Mouse (Mus musculus): Measurements from ENCODE around the gene Nup188.

Nup188 gene

DNA sequence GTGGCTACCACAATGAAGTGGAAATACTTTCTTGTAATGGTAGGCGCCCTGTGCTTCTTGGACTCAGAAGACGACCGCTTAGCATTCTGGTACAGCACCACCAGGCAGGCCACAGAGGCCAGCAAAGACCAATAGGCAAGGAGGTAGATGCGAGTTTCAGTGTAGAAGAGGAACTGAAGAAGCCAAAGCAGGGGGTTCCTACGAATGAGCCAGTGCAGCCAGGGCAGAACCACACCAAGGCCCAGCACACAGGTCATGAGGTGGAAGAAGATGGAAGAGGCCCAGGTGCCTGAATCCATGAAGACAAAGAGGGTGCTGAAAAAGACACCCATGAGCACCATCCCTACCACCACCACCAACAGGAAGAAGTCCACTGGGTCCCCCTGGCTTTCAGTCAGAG, 1.2 kb upstream of the Nup188 start:
- DNase-seq (ENCODE audit: low read depth, low spot score): no peak

DNA sequence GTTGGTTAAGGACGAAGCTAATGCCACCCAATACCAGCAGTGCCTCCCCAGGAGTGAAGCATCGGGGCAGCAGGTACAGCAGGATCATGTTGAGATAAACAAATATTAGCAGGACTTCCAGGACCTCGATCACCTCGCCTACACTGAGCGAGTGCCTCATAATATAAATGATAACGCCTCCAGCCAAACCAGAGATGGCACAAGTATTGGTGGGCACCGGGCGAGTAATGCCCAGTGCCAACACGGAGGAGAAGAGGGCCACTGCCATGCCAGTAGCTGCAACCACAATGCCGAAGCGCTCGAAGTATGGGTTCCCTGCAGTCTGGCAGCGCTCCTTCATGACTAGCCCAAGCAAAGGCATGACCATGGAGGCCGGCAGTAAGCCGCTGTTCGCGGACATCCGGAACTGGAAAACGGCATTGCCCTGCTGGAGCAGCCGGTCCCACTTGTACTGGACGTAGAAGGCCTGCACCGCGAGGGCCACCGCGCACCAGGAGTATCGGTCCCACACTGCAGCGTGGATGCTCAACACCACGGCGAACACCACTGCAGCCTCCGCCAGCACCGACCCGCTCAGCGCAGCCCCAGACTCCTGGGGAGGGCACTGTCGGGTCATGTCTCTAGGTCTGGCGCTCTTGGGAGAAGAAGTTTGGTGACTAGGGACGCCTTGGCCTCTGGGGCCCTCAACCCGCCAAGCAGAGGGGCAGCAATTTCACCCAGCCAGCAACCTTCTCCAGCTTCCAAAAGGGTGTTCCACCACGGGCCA, 598 bp upstream of the Nup188 start:
- no peak for DNase-seq (ENCODE audit: low read depth, low spot score)

DNA sequence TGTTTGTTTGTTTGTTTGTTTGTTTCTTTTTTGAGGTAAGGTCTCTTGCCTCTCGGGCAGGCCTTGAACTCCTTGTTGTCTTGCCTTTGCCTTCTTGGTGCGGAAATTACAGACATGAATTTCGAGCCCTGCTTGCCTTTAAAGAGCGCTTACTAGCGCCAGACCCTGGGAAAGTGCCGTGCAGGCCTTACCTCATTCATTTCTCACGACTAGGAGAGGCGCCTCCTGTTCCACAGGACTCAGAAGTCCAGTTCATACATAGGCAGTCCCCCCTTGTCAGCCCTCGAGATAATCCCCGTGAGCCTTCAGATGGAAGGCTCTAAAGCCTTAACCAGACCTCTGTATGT, 803 bp downstream of the Nup188 start:
- DNase-seq (ENCODE audit: low read depth, low spot score): peak; percentile 68

DNA sequence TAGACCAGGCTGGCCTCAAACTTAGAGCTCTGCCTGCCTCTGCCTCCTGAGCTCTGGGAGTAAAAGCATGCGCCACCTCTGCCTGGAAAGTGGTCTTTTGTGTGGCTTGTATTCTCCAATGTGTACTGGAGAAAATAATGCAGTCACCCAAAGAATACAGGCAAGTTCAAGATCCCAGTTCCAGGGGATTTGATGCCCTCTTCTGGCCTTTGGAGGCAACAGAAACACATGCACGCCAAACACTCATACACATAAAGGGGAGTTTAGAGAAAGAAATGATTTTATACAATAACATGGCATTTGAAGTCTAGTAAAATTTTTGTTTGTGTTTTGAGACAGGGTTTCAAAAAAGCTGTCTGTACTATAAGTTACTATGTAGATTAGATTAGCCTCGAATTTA, 13.3 kb downstream of the Nup188 start:
- DNase-seq (ENCODE audit: low read depth, low spot score): peak; percentile 40

DNA sequence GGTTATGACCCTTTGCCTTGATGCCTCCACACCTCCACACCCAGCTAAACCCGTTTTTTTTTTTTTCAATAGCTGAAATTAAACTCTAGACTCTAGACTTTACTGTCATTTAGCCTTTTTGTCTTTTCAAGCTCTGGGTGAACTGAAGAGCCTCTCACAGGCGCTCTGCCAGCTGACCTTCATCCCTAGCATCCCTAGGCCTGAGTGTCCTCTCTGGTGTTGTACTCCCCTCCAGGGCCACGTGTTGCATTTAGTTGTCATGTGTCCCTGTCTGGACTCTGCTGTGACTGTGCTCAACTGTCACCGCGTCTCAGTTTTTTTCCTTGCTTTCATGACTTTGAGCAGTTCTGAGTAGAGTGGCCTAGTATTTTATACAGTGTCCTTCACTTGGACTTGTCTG, 13.8 kb downstream of the Nup188 start:
- DNase-seq (ENCODE audit: low read depth, low spot score): no peak

DNA sequence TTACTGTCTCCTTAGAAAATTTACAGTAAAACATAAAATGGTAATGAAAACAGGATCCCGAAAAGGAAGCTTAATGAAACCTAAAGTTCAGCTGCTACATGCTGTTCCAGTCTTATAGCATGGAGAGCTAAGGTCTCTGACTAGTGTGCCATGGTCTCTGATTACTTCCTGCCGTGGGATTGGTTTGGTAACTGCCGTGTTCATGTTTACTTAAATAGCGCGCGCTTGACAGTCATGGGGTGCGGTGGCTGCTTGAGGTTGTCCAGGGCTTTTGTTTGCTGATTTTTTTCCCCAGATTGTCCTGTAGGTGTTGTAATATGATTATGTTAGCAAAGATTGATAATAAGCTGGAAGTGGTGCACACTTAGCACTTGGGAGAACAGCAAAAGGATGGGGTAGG, 19.9 kb downstream of the Nup188 start:
- DNase-seq (ENCODE audit: low read depth, low spot score): no peak

DNA sequence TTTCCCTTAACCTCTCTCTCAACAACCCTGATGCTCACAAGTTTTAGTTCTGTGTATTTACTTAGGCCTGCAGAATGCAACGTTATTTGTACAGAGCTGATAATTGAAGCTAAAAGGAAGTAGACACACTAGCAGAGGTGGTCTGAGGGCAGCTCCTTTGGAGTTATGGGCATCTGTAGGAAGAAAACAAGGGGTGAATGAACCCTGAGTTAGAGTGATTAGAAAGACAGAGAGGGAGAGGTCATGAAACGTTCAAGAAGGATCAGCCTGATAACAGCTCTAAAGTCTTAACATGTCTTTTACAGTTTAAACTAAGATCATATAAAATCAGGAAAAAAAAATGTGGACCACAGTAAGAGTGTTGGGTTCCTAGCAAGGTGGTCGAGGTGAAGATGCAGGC, 23.2 kb downstream of the Nup188 start:
- DNase-seq (ENCODE audit: low read depth, low spot score): no peak

DNA sequence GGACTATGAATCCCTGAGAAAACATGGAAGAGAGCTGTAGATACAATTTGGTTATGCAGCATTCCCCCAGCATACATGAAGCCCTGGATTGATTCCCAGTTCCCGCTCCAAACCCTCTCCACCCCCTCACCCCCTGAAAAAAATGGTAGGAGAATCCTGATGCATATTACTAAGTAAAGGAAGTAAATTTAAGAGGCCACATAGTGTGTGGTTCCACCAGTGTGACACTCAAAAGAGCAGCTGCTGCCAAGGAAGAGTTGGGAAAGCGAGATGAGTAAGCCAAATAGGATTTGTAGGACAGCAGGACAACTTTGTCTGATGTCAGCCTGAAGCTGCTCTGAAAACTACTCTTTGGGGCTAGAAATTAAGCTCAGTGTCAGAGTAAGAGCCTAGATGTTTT, 25.3 kb downstream of the Nup188 start:
- peak; percentile 54 for DNase-seq (ENCODE audit: low read depth, low spot score)

DNA sequence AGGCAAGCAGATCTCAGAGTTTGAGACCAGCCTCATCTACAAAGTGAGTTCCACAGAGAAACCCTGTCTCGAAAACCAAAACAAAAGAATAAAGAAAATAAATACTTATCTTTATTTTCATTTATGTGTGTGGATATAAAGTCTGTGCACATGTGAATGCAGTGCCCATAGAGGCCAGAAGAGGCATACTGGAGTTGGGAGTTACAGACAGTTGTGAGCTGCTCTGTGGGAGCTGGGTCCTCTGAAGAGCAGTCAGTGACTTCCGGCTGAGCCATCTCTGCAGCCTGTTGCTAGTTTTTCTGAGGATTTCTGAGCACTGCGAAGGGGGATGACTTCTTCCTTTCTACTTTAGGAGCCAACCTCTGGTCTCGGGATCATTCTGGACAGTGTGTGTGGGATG, 29.9 kb downstream of the Nup188 start:
- DNase-seq (ENCODE audit: low read depth, low spot score): peak; percentile 45

DNA sequence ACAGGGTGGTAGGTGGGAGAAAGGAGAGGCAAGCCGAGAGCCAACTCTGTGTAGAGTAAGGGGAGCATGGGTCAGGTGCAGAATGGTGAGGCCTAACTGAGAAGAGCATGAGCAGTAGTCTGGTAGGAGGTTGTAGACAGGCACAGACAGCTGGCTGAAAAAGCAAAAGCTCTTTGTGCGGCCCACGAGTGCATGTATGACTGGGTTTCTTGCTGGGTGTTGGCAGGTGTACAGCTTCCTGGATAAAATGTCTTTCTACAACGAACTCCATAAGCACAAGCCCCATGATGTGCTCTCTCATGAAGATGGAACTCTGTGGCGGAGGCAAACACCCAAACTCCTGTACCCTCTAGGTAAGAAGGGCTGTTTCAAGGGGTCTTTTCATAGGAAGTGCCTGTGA, 30.8 kb downstream of the Nup188 start:
- DNase-seq (ENCODE audit: low read depth, low spot score): no peak

DNA sequence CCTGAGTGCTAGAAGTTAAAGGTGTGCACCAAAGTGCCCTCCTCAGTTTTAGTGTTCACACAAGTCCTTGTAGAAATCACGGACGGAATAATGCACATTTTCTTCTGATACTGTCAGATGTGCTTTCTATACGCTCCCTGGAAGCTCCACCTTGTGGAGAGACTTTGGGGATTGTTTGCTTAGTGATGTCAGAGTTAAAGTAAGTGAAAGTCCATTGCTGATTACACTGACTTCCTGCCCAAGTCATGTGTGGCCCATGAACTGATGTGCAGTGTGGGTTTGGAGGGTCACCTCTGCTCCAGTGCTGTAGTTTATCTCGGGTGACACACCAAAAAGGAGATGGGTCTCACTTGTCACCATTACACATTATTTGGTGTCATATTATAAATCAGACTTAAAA, 33.1 kb downstream of the Nup188 start:
- DNase-seq (ENCODE audit: low read depth, low spot score): peak; percentile 13

DNA sequence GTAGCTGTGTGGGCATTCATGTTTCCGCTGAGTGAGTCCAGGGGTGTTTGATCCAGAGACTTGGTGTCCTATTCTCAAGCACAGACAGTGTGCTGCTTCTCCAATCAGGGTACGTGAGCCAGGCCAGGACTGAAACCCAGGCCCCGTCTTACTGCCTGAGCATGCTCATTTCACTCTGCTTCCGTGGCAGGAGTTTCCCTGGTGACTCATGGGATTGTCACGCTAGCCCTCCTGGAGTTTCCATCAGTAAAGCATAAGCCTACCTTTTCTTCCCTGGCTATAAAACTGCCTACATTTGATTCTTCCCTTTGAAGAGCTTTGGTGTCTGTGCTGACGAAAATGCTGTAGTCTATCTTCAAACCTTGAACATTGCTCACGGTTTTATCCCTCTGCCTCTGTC, 36.9 kb downstream of the Nup188 start:
- peak; percentile 89 for DNase-seq (ENCODE audit: low read depth, low spot score)

DNA sequence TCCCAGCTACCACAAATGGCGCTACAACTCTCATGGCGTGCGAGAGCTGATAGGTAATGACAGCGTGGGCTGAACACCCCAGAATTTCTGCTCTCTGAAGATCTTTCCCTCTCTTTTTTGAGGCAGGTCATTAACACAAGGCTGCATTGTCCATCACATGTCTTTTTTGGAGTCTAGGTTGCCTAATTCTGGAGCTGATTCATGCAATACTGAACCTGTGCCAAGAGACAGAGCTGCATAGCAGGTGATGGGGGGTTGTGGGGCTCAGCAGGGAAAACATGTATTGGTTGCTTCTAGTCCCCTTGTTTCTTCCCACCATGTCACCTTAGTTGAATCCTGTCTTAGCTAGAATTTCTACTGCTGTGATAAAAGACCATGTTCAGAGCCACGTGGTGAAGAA, 39.1 kb downstream of the Nup188 start:
- DNase-seq (ENCODE audit: low read depth, low spot score): peak; percentile 29

DNA sequence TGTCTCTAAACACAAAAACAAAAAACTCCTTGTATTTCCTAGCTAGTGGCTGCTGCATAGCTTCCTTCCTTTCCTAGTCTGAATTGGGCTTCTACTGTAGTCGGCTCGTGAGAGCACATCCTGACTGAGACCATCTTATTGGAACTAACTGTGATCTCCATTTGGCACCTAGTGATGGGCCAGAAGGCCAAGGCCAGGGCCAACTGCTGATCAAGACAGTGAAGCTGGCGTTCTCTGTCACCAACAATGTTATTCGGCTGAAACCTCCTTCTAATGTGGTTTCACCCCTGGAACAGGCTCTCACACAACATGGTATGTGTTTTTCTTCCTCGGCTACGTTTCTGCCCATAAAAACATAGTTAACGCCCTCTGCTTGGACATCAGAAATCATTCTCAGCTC, 41.1 kb downstream of the Nup188 start:
- no peak for DNase-seq (ENCODE audit: low read depth, low spot score)

DNA sequence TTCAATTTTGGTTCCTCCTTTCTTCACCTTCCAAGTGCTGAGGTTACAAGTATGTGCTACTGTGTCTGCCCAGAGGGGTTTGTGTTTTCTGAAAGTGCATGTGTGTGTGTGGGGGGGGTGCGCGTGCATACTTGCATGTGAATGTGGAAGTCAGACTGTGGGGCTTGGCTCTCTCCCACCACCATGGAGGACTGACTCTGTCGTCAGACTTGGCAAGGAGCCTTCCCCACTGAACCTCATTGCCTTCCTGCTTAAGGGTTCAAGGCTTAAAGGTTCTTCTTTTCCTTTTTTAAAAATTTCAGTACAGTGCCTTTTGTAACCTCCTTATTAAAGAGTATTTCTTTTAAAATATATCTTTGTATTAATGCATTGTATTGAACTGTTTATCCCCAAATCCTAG, 42.6 kb downstream of the Nup188 start:
- no peak for DNase-seq (ENCODE audit: low read depth, low spot score)

DNA sequence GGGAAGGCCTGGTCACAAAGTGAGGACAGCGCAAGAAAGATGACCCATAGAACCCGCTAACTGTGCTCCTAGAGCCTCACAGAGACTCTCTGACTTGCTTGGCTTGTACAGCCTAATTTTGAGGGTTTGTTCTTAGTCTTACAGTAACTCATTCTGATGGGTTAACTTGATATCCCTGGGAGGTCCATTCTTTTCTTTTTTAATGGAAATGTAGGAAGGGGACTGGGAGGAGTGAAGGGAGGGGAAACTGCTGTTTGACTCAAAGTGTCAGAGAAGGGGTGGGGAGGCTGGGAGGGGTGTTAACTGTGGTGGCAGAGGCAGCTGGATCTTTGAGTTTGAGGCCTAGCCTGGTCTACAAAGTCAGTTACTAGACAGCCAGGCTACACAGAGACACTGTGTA, 49.1 kb downstream of the Nup188 start:
- DNase-seq (ENCODE audit: low read depth, low spot score): no peak

DNA sequence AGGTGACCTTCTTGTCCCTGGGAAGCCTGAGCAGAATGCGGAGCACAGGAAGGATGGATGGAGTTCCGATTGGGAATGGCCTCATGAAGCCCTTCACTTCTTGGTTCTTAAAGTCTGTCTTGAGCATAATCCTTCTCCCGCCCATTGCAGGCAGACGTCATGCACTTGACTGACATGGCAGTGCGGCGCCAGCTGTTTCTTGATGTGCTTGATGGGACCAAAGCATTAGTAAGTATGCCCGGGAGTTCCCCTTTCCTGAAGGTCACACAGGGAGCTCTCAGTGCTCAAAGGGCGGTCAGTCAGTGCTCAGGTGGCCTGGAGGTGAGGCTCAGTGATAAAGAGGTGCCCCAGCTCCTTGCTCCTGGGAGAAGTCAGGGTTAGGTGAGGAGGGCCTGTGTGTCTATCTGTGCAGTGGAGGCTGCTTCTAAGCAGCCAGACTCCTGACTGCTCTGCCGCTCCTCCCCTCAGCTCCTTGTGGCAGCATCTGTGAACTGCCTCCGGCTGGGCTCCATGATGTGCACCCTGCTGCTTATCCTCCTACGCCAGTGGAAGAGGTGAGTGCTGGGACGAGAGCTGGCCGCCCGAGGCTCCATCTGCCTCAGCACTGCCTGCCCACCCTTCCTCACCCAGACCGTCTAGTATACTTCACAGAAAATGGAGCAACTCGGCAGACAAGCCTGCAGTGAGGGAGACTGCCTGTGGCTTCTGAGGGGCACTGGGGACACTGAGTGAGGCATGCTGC, 50.1 kb downstream of the Nup188 start:
- no peak for DNase-seq (ENCODE audit: low read depth, low spot score)

DNA sequence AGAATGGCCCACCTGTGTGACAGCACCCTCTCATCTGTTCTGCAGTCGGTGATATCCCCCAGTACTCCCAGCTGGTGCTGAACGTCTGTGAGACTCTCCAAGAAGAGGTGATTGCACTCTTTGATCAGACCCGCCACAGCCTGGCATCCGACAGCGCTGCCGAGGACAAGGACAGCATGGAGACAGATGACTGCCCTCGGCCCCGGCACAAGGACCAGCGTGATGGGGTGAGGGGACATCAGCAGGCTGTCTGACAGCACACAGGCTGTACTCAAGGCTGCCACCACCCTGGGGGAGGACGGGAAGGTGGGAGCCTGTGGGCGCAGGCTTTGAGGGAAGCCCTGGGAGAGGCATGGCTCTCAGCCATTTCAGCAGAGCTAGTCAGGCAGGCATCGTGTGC, 51.0 kb downstream of the Nup188 start:
- no peak for DNase-seq (ENCODE audit: low read depth, low spot score)

DNA sequence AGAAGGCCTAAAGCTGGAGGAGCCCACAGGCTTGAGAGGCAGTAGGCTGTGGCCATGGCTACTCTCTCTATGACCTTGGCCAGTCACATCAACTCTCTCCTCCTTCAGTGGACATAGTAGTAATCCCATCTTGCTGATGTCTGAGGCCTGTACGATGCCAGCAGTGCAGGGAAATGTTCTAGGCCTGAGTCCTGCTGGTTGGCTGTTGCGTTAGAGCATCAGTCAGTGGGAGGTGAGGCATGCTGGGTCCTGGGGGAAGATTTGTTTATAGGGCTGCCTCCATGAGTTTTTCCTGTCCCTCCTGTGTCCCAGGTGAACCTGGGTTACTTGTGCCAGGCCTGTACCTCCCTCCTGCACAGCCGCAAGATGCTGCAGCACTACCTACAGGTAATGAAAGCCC, 55.9 kb downstream of the Nup188 start:
- DNase-seq (ENCODE audit: low read depth, low spot score): no peak

DNA sequence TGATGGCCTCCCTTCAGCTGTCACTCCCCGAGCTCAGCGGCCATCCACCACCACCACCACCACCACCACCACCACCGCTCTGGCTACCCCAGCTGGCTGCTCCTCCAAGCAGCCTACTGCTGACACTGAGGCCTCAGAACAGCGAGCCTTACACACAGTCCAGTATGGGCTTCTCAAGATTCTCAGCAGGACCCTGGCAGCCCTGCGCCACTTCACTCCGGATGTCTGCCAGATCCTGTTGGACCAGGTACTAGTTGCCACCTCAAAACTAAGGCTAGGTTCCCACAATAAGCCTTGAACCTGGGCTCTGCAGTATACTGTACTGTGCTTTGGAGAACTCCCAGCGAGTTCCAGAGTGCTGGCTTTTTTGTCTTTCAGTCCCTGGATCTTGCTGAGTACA, 56.3 kb downstream of the Nup188 start:
- DNase-seq (ENCODE audit: low read depth, low spot score): no peak

DNA sequence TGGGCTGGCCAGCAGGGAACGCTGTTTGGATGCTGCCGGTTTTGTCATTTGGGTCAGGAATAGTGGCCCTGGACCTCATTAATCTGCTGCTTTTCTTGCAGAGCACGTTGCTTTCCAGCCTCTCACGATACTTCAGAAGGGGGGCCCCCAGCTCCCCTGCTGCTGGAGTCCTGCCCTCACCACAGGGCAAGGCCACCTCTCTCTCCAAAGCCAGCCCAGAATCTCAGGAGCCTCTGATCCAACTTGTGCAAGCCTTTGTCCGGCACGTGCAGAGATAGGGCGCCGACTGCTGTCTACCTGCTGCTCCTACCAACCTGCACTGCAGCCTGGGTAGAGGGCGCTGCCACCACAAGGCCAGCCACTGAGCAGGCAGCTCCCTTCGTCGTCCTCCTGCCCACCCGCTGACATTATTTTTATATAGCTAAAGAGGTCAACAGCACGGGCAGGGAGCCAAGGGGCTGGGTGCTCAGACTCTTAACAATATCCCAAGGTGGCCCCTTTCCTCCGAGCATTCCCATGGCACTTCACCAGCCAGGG, 57.5 kb downstream of the Nup188 start:
- no peak for DNase-seq (ENCODE audit: low read depth, low spot score)

DNA sequence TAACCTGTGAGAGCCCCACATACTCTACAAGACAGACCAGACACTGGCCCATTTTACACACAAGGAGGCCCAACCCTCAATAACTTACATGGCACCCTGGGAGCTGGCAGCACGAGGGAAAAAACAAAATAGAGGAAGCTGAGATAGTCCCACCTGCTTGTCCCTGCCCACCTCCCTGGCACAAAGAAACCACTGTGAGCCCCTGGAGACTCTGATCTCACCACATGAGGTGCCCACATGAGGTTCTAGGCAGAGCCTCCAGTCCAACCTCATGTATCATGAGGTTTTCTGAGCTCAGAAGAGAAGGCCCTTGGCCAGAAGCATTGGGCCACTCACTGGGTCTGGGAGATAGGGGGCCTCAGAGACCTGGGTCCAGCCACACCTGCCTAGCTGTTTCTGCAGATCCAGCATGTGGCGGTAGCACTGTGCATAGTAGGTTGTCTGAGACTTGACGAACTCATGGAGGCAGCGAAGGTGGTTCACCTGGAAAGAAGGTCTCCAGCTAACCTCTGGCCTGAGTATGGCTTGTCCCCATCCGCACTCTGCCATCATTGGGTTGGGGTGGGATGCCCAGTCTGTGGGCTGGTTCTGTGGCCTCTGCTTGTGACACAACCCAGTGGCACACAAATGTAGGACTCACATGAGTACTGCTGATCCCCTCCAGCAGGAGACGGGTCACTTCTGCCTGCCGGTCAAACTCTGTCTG, 59.9 kb downstream of the Nup188 start:
- DNase-seq (ENCODE audit: low read depth, low spot score): no peak

DNA sequence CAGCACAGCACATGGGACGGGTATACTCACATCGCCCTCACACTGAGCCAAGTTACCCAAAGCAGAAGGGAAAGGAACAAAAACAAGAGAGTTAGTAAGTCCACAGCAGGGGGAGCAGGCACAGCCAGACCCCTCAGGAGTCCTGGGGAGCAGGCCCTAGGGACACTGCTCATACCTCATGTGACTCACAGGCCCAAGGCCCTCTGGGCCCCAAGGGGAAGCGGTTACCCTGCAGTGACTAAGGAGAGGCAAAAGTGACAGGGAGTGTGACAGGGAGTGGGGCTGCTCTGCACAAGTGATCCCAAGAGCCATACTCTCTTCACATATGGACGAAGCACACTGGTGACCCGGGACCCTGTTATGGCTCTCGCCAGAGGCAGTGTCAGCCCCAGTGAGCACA, 63.0 kb downstream of the Nup188 start:
- DNase-seq (ENCODE audit: low read depth, low spot score): no peak

Measured in 3T3-L1 (cell line).